Mouse (Mus musculus) embryo, embryonic 11.5 days (tissue): ENCODE measurements around the gene Mrs2.
A peak's percentile ranks its signal among the peaks of the same experiment; 100 is the strongest.
"Not testable (repeated sequence)": the region's sequence is repeated elsewhere in the genome, so short reads cannot be mapped to it uniquely, and the experiment has no call there.

Source experiments
- DNase-seq: peaks from one replicate; pipeline ENCODE4 v3.0.0-alpha.2; 2012; ENCODE audit warnings: low read depth, low spot score

The Mrs2 gene

GRCm38 (mm10) chr13:24981031-24981430, 39.1 kb downstream of the Mrs2 start:
- DNase-seq, result no peak

- DNase-seq, result no peak
These were observed 42.3 kb downstream of the Mrs2 start for GRCm38 (mm10) chr13:24977820-24978342.

- DNase-seq, result no peak
These were observed 43.8 kb downstream of the Mrs2 start for GRCm38 (mm10) chr13:24976384-24976783.

- not testable (repeated sequence) for DNase-seq
These were observed 48.4 kb downstream of the Mrs2 start for GRCm38 (mm10) chr13:24971776-24972175.

GRCm38 (mm10) chr13:24965846-24966201, 54.4 kb downstream of the Mrs2 start:
- DNase-seq, result no peak

GRCm38 (mm10) chr13:24965130-24965845, 54.9 kb downstream of the Mrs2 start:
- no peak for DNase-seq

GRCm38 (mm10) chr13:24962119-24962518, 58.1 kb downstream of the Mrs2 start:
- no peak for DNase-seq

- DNase-seq, result no peak
These were observed 60.1 kb downstream of the Mrs2 start for GRCm38 (mm10) chr13:24960084-24960483.

GRCm38 (mm10) chr13:24958671-24959070, 61.5 kb downstream of the Mrs2 start:
- no peak for DNase-seq

GRCm38 (mm10) chr13:24955500-24955899, 64.7 kb downstream of the Mrs2 start:
- DNase-seq, result no peak

- no peak for DNase-seq
These were observed 65.1 kb downstream of the Mrs2 start for GRCm38 (mm10) chr13:24955091-24955490.

- no peak for DNase-seq
These were observed 67.5 kb downstream of the Mrs2 start for GRCm38 (mm10) chr13:24952659-24953058.

GRCm38 (mm10) chr13:24948870-24949269, 71.3 kb downstream of the Mrs2 start:
- no peak for DNase-seq

- DNase-seq, result no peak
These were observed 73.0 kb downstream of the Mrs2 start for GRCm38 (mm10) chr13:24947158-24947557.

- DNase-seq, result no peak
These were observed 74.6 kb downstream of the Mrs2 start for GRCm38 (mm10) chr13:24945567-24945966.

GRCm38 (mm10) chr13:24943303-24943702, 76.9 kb downstream of the Mrs2 start:
- DNase-seq, result no peak

- DNase-seq, result no peak
These were observed 77.5 kb downstream of the Mrs2 start, which contains the start of gene Gpld1 for GRCm38 (mm10) chr13:24942512-24943282. TSS of gene Gpld1 (plus strand) at chr13:24943152.

- DNase-seq, result no peak
These were observed 80.7 kb downstream of the Mrs2 start for GRCm38 (mm10) chr13:24939472-24939871.

GRCm38 (mm10) chr13:24938683-24939082, 81.5 kb downstream of the Mrs2 start:
- DNase-seq, result peak; percentile 37

GRCm38 (mm10) chr13:24937839-24938166, 82.4 kb downstream of the Mrs2 start:
- no peak for DNase-seq
